Mouse (Mus musculus) midbrain, postnatal 0 days (tissue): ENCODE measurements around the gene Pbx1. TPM values are rescaled to one million over a fixed set of nuclear protein-coding genes. Genes with fewer than 3 reads are reported as not detected.

Experiments used
- ATAC-seq: fragments of 200-750 bp; cut with Nextera tagmentation; 2 replicates; pipeline ENCODE4 v1.8.0; 2017; ENCODE audit warnings: moderate number of reproducible peaks, mild to moderate bottlenecking, moderate TSS enrichment, moderate library complexity; ENCODE audit not compliant: low FRiP score
- DNase-seq: peaks from one replicate; pipeline ENCODE4 v3.0.0-alpha.2; 2015; ENCODE audit warnings: low spot score
- H3K27ac ChIP-seq: fragments of 300-500 bp; sonication (generic); 2 replicates; pipeline ENCODE4 v1.5.1; 2014; ENCODE audit warnings: low read depth, mild to moderate bottlenecking, low read length, mixed read lengths
- H3K27me3 ChIP-seq: fragments of 300-500 bp; sonication (generic); 2 replicates; pipeline ENCODE4 v1.6.1; 2014; ENCODE audit warnings: low read length, control low read depth, mixed read lengths; ENCODE audit not compliant: insufficient read depth
- H3K36me3 ChIP-seq: fragments of 300-500 bp; sonication (generic); 2 replicates; pipeline ENCODE4 v1.6.1; 2014; ENCODE audit warnings: low read length, control low read depth, mixed read lengths; ENCODE audit not compliant: insufficient read depth
- H3K4me1 ChIP-seq: fragments of 300-500 bp; sonication (generic); 2 replicates; pipeline ENCODE4 v1.6.1; 2014; ENCODE audit warnings: mild to moderate bottlenecking, control low read depth, antibody characterized with exemption, low read length, mixed read lengths; ENCODE audit not compliant: insufficient read depth
- H3K4me2 ChIP-seq: fragments of 300-500 bp; sonication (generic); 2 replicates; pipeline ENCODE4 v1.6.1; 2014; ENCODE audit warnings: low read depth, mild to moderate bottlenecking, low read length, mixed read lengths; ENCODE audit not compliant: poor library complexity, severe bottlenecking
- H3K4me3 ChIP-seq: fragments of 300-500 bp; sonication (generic); 2 replicates; pipeline ENCODE4 v1.5.1; 2014; ENCODE audit warnings: low read depth, mild to moderate bottlenecking, low read length, moderate library complexity
- H3K9ac ChIP-seq: fragments of 300-500 bp; sonication (generic); replicated peaks from 2 replicates; pipeline ENCODE4 v1.6.1; 2014; ENCODE audit warnings: mild to moderate bottlenecking, low read length, moderate library complexity, mixed read lengths; ENCODE audit not compliant: poor library complexity, severe bottlenecking
- H3K9me3 ChIP-seq: fragments of 300-500 bp; sonication (generic); 2 replicates; pipeline ENCODE4 v1.6.1; 2016; ENCODE audit warnings: low read length, control low read depth
- CTCF ChIP-seq: IDR thresholded peaks from 2 replicates; pipeline ENCODE4 v1.5.1; 2016; ENCODE audit warnings: antibody characterized with exemption, mild to moderate bottlenecking
- WGBS: fragments of 180-500 bp; shearing (Covaris S2); extraction: QIAGEN DNeasy Blood & Tissue Kit; methylation state at CpG from one replicate; pipeline ENCODE4 v1.1.7; 2014; 5-methylcytosine and 5-hydroxymethylcytosine counted together
- polyA plus RNA-seq: library from polyadenylated mRNA; unstranded; fragments of >200 nt; fragmentation: Nextera tagmentation; extraction: Ambion mirVana; gene quantifications from 2 replicates; pipeline ENCODE4 v1.2.1, GENCODE M21; 2015
- total RNA-seq: library from RNA; depleted of rRNA; stranded (reverse); fragments of >200 nt; gene quantifications from 2 replicates; pipeline ENCODE4 v1.2.3, GENCODE M21; 2014

Gene Pbx1
- total and polyA plus RNA-seq, 2 experiments from 2014 or later: 57.6 to 83.4 TPM

GRCm38 (mm10) chr1:168240386-168240785, 191.7 kb downstream of the Pbx1 start:
- Histone ChIP-seq H3K4me1 (peaks cover 20% of the 10 kb centered on the region), H3K27me3 (no peaks in the 10 kb centered on the region), H3K4me3 (no peak overlapping the region), H3K27ac (peak overlapping the region; percentile 48), H3K9ac (no peak overlapping the region), H3K36me3 (no peaks in the 10 kb centered on the region), H3K9me3 (no peaks in the 10 kb centered on the region), H3K4me2 (peak overlapping the region; percentile 18; the same call in 1 of the 2 replicates)
- ATAC-seq (no peak), DNase-seq (no peak)
- no peak for TF ChIP-seq CTCF
- 59% methylated on average over 5 of the region's 5 CpGs for WGBS

DNA sequence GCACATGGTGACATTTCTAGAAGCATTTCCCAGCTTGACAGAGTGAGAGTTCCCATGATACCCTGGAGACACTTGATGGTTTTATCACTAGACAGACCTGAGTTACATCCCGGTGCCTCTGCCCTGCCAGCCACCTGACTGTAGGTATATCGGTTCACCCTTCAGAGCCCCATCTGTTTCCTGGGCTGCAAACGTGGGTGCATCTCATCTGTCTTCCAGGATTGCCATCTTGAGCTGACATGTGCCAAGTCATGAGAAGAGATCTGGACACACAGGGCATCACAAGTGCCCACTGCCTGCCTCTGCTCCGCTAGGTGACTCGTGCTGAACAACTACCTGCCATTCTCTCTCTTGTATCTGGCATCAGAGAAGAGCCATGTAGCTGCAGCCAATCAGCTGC, 196.0 kb downstream of the Pbx1 start:
- no peaks in the 10 kb centered on the region for H3K27me3 ChIP-seq
- DNase-seq (no peak), ATAC-seq (no peak)
- no peak for TF ChIP-seq CTCF
- H3K9me3 ChIP-seq: no peaks in the 10 kb centered on the region
- H3K4me1 ChIP-seq: peaks cover 9% of the 10 kb centered on the region
- H3K4me3 ChIP-seq: no peak overlapping the region
- no peak overlapping the region for H3K9ac ChIP-seq
- 87% methylated on average over 5 of the region's 5 CpGs for WGBS
- no peak overlapping the region for H3K4me2 ChIP-seq
- no peaks in the 10 kb centered on the region for H3K36me3 ChIP-seq
- no peak overlapping the region for H3K27ac ChIP-seq

DNA sequence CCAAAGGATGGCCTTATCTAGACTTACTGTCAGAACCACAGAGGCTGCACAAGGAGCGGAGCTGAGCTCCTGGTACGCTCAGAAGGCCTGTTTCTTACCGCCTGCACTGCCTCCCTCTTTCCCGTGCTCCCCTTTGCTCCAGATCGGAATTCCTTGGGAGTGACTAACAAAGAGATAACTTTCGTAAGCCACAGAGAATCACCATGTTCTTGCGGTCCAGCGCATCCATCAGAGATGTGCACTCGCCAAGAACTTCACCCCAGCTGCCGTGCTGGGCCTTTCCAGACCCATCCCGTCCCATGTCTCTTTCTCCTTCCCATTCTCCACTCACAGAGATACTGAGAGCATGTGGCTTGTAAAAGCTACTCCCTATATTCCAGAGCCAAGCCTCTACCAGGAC, 197.7 kb downstream of the Pbx1 start:
- H3K27me3 ChIP-seq: no peaks in the 10 kb centered on the region
- H3K36me3 ChIP-seq: no peaks in the 10 kb centered on the region
- no peak overlapping the region for H3K4me2 ChIP-seq
- no peak overlapping the region for H3K4me3 ChIP-seq
- H3K27ac ChIP-seq: no peak overlapping the region
- H3K9me3 ChIP-seq: no peaks in the 10 kb centered on the region
- DNase-seq (no peak), ATAC-seq (no peak)
- 69% methylated on average over 11 of the region's 11 CpGs for WGBS
- peaks cover 3% of the 10 kb centered on the region; the same call in 1 of the 2 replicates for H3K4me1 ChIP-seq
- TF ChIP-seq CTCF: no peak
- no peak overlapping the region for H3K9ac ChIP-seq

- WGBS: 91% methylated on average over 1 of the region's 1 CpGs
- Histone ChIP-seq H3K9ac (no peak overlapping the region), H3K4me2 (no peak overlapping the region), H3K27ac (no peak overlapping the region), H3K4me3 (no peak overlapping the region), H3K4me1 (peaks cover 3% of the 10 kb centered on the region; the same call in 1 of the 2 replicates), H3K27me3 (no peaks in the 10 kb centered on the region), H3K36me3 (no peaks in the 10 kb centered on the region), H3K9me3 (no peaks in the 10 kb centered on the region)
- ATAC-seq (no peak), DNase-seq (no peak)
- no peak for TF ChIP-seq CTCF
Observed at GRCm38 (mm10) chr1:168233182-168233581, 198.9 kb downstream of the Pbx1 start.

DNA sequence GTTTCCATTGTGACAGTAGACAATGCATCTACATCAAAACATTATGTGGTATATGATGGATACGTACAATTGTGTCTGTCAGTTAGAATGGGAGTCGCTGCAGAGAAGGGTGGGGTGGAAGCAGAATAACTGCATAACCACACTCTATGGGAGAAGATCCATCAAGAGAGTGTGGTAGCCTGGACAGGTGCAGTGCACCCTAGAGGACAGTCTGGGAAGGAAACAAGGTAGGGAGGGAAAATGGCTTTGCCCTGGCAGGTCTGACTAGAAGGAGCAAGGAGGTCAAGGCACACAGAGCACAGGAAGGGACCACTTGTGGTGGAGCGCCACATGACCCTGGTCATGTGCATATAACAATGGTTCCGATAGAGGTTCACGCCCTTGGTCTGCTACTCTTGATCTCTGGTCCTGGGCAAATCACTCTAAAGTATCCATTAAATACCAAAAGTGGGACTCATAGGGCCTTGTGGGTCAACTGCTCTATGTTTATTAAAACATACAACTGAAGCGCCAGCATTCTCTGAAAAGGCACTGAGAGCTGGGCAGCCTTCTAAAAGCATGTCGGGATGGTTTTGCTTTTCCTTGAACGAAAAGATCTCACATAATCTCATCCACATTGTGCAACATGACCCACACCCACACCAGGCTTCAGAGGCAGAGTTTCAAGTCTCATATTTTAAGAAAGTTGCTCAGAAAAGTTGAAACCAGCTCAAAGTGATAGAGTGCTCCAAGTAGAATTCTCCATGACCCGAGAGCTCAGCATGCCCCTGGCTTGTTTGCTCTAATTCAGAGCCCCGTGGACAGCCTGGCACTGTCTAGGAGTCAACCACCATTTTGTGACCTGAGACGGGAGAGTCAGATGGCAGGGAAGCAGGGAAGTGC, 200.3 kb downstream of the Pbx1 start:
- Histone ChIP-seq H3K9ac (no peak overlapping the region), H3K9me3 (no peaks in the 10 kb centered on the region), H3K4me1 (peaks cover 3% of the 10 kb centered on the region; the same call in 1 of the 2 replicates), H3K4me2 (no peak overlapping the region), H3K4me3 (no peak overlapping the region), H3K27me3 (no peaks in the 10 kb centered on the region), H3K36me3 (no peaks in the 10 kb centered on the region), H3K27ac (no peak overlapping the region)
- 92% methylated on average over 11 of the region's 11 CpGs for WGBS
- DNase-seq: no peak
- TF ChIP-seq CTCF: peak; percentile 29; the same call in 1 of the 2 replicates
- ATAC-seq: no peak

GRCm38 (mm10) chr1:168230858-168231257, 201.2 kb downstream of the Pbx1 start:
- H3K9ac ChIP-seq: no peak overlapping the region

More at GRCm38 (mm10) chr1:168230858-168231257, 201.2 kb downstream of the Pbx1 start:
- H3K4me2 ChIP-seq: no peak overlapping the region
- H3K4me3 ChIP-seq: no peak overlapping the region
- no peaks in the 10 kb centered on the region for H3K27me3 ChIP-seq
- H3K4me1 ChIP-seq: peaks cover 3% of the 10 kb centered on the region; the same call in 1 of the 2 replicates
- no peak for TF ChIP-seq CTCF
- H3K27ac ChIP-seq: no peak overlapping the region
- H3K36me3 ChIP-seq: no peaks in the 10 kb centered on the region
- WGBS: 6% methylated on average over 1 of the region's 1 CpGs
- no peak for DNase-seq
- no peaks in the 10 kb centered on the region for H3K9me3 ChIP-seq
- ATAC-seq: no peak
